Mouse (Mus musculus) embryonic facial prominence, embryonic 13.5 days (tissue): ENCODE results near the gene Il22ra1. TPM values are rescaled to one million over a fixed set of nuclear protein-coding genes. Genes with fewer than 3 reads are reported as not detected.
A peak's percentile ranks its signal among the peaks of the same experiment; 100 is the strongest.

Source experiments
- ATAC-seq: fragments of 200-750 bp; cut with Nextera tagmentation; 2 replicates; pipeline ENCODE4 v1.8.0; 2017; ENCODE audit warnings: low read depth; ENCODE audit not compliant: insufficient number of reproducible peaks, insufficient read depth, low FRiP score, low TSS enrichment
- H3K27ac ChIP-seq: fragments of 300-500 bp; sonication (generic); 2 replicates; pipeline ENCODE4 v1.5.1; 2015; ENCODE audit warnings: moderate library complexity, mild to moderate bottlenecking, inconsistent platforms
- H3K27me3 ChIP-seq: fragments of 300-500 bp; sonication (generic); 2 replicates; pipeline ENCODE4 v1.6.1; 2015; ENCODE audit warnings: mild to moderate bottlenecking, inconsistent platforms
- H3K36me3 ChIP-seq: fragments of 300-500 bp; sonication (generic); 2 replicates; pipeline ENCODE4 v1.6.1; 2015; ENCODE audit warnings: mild to moderate bottlenecking, inconsistent platforms
- H3K4me1 ChIP-seq: fragments of 300-500 bp; sonication (generic); 2 replicates; pipeline ENCODE4 v1.6.1; 2015; ENCODE audit warnings: inconsistent platforms
- H3K4me2 ChIP-seq: fragments of 300-500 bp; sonication (generic); 2 replicates; pipeline ENCODE4 v1.6.1; 2015; ENCODE audit warnings: moderate library complexity, mild to moderate bottlenecking, inconsistent platforms
- H3K4me3 ChIP-seq: fragments of 300-500 bp; sonication (generic); 2 replicates; pipeline ENCODE4 v1.5.1; 2015; ENCODE audit warnings: mild to moderate bottlenecking, inconsistent platforms
- H3K9ac ChIP-seq: fragments of 300-500 bp; sonication (generic); 2 replicates; pipeline ENCODE4 v1.6.1; 2015; ENCODE audit warnings: mild to moderate bottlenecking, inconsistent platforms
- H3K9me3 ChIP-seq: fragments of 300-500 bp; sonication (generic); 2 replicates; pipeline ENCODE4 v1.6.1; 2016; ENCODE audit warnings: inconsistent platforms
- WGBS: fragments of 180-500 bp; shearing (Covaris S2); methylation state at CpG from one replicate; pipeline ENCODE4 v1.1.7; 2015; ENCODE audit warnings: mixed read lengths; 5-methylcytosine and 5-hydroxymethylcytosine counted together
- polyA plus RNA-seq: library from polyadenylated mRNA; unstranded; fragments of >200 nt; fragmentation: Nextera tagmentation; extraction: Ambion mirVana; gene quantifications from 2 replicates; pipeline ENCODE4 v1.2.1, GENCODE M21; 2015

Il22ra1 gene
- polyA plus RNA-seq, 1 experiment from 2014 or later, result 0.18 TPM

GRCm38 (mm10) chr4:135759356-135759976, 31.5 kb downstream of the Il22ra1 start, which contains the start of gene Myom3:
Gene Myom3 (plus strand): TSS chr4:135759715.
- 50% methylated on average over 10 of the region's 10 CpGs for WGBS

GRCm38 (mm10) chr4:135761048-135761447, 33.1 kb downstream of the Il22ra1 start:
- Histone ChIP-seq H3K4me1 (peaks cover 9% of the 10 kb centered on the region), H3K27me3 (no peaks in the 10 kb centered on the region; the same call in 1 of the 2 replicates), H3K4me2 (no peak overlapping the region), H3K9ac (no peak overlapping the region), H3K9me3 (no peaks in the 10 kb centered on the region), H3K27ac (no peak overlapping the region), H3K36me3 (no peaks in the 10 kb centered on the region), H3K4me3 (no peak overlapping the region)
- ATAC-seq, result no peak
- WGBS, result 56% methylated on average over 8 of the region's 8 CpGs

More at GRCm38 (mm10) chr4:135759356-135759976, 31.5 kb downstream of the Il22ra1 start, which contains the start of gene Myom3:
- Histone ChIP-seq H3K9ac (no peak within 1 kb of the TSS), H3K4me3 (no peak within 1 kb of the TSS), H3K4me1 (peaks cover 9% of the 10 kb centered on the region), H3K4me2 (no peak within 1 kb of the TSS), H3K27me3 (no peaks in the 10 kb centered on the region; the same call in 1 of the 2 replicates), H3K27ac (no peak within 1 kb of the TSS), H3K9me3 (peaks cover 3% of the 10 kb centered on the region; the same call in 1 of the 2 replicates), H3K36me3 (no peaks in the 10 kb centered on the region)
- no peak for ATAC-seq

DNA sequence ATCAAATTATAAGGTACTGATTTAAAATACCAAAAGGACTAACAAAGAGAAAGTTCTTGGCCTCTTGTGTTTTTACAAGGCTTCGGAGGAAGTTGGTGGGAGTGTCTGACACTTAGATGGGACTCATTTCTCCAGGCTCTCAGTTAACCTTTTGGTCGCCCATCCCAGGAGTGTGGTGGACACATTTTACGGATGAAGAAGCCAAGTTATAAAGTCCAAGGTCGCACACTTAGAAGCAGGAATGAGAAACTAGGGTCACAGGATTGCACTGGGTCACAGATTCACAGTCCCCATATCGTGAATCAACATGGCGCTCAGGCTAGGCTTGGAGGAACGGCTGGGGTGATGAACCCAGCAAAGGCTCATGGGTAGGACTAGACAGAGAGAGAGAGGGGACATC, 33.6 kb downstream of the Il22ra1 start:
- H3K36me3 ChIP-seq, result no peaks in the 10 kb centered on the region
- H3K4me2 ChIP-seq, result no peak overlapping the region
- no peaks in the 10 kb centered on the region for H3K9me3 ChIP-seq
- H3K4me1 ChIP-seq, result peaks cover 9% of the 10 kb centered on the region
- H3K27ac ChIP-seq, result no peak overlapping the region
- no peak overlapping the region for H3K9ac ChIP-seq
- WGBS, result 83% methylated on average over 7 of the region's 7 CpGs
- ATAC-seq, result no peak
- no peaks in the 10 kb centered on the region; the same call in 1 of the 2 replicates for H3K27me3 ChIP-seq
- no peak overlapping the region for H3K4me3 ChIP-seq

GRCm38 (mm10) chr4:135762251-135762906, 34.4 kb downstream of the Il22ra1 start:
- ATAC-seq, result peak; percentile 48; the same call in 1 of the 2 replicates
- 6% methylated on average over 19 of the region's 19 CpGs for WGBS
- H3K36me3 ChIP-seq, result no peaks in the 10 kb centered on the region
- no peak overlapping the region for H3K27ac ChIP-seq
- H3K4me1 ChIP-seq, result peaks cover 9% of the 10 kb centered on the region
- H3K9me3 ChIP-seq, result no peaks in the 10 kb centered on the region
- no peaks in the 10 kb centered on the region; the same call in 1 of the 2 replicates for H3K27me3 ChIP-seq
- H3K4me3 ChIP-seq, result peak overlapping the region; percentile 36
- H3K9ac ChIP-seq, result 0 out of 2 replicates have a peak overlapping the region, but pooled peaks have one; percentile 55
- H3K4me2 ChIP-seq, result peak overlapping the region; percentile 60

GRCm38 (mm10) chr4:135764700-135765099, 36.7 kb downstream of the Il22ra1 start:
- no peaks in the 10 kb centered on the region; the same call in 1 of the 2 replicates for H3K27me3 ChIP-seq
- no peak overlapping the region for H3K9ac ChIP-seq
- no peak overlapping the region for H3K4me3 ChIP-seq
- ATAC-seq, result no peak
- peaks cover 5% of the 10 kb centered on the region; the same call in 1 of the 2 replicates for H3K4me1 ChIP-seq
- WGBS, result 83% methylated on average over 13 of the region's 13 CpGs
- H3K9me3 ChIP-seq, result no peaks in the 10 kb centered on the region
- no peaks in the 10 kb centered on the region for H3K36me3 ChIP-seq
- no peak overlapping the region for H3K27ac ChIP-seq
- H3K4me2 ChIP-seq, result no peak overlapping the region

DNA sequence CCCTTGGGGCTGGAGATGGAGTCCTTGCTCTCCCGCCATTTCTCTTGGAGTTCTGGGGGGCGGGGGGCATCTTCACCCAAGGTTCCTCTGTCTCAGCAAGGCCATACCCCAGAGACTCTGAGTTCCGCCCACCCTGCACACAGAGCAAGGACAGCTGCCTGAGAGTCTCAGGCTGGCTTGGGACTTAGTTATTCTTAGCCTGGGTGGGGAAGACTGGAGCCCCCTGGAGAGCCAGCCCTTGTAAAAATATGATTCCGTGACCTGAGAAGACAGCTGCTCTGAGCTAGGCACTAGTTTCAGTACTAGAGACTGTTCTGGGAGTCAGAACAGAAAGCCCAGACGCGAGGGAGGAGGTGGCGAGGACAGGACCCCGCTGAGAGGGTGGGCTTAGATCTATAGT, 37.7 kb downstream of the Il22ra1 start:
- Histone ChIP-seq H3K4me3 (no peak overlapping the region), H3K9ac (no peak overlapping the region), H3K4me2 (no peak overlapping the region), H3K27ac (no peak overlapping the region), H3K36me3 (no peaks in the 10 kb centered on the region), H3K4me1 (peaks cover 5% of the 10 kb centered on the region; the same call in 1 of the 2 replicates), H3K9me3 (no peaks in the 10 kb centered on the region), H3K27me3 (no peaks in the 10 kb centered on the region; the same call in 1 of the 2 replicates)
- 83% methylated on average over 8 of the region's 8 CpGs for WGBS
- no peak for ATAC-seq

GRCm38 (mm10) chr4:135766976-135767375, 39.0 kb downstream of the Il22ra1 start:
- Histone ChIP-seq H3K4me3 (no peak overlapping the region), H3K27me3 (no peaks in the 10 kb centered on the region)

GRCm38 (mm10) chr4:135768572-135769526, 40.9 kb downstream of the Il22ra1 start:
- Histone ChIP-seq H3K9me3 (no peaks in the 10 kb centered on the region), H3K27ac (no peak overlapping the region), H3K4me2 (no peak overlapping the region), H3K27me3 (no peaks in the 10 kb centered on the region), H3K36me3 (no peaks in the 10 kb centered on the region), H3K4me1 (no peaks in the 10 kb centered on the region), H3K9ac (no peak overlapping the region), H3K4me3 (no peak overlapping the region)
- WGBS, result 56% methylated on average over 14 of the region's 14 CpGs
- ATAC-seq, result no peak

More at GRCm38 (mm10) chr4:135766976-135767375, 39.0 kb downstream of the Il22ra1 start:
- 78% methylated on average over 3 of the region's 3 CpGs for WGBS
- H3K9me3 ChIP-seq, result no peaks in the 10 kb centered on the region
- no peak overlapping the region for H3K4me2 ChIP-seq
- no peaks in the 10 kb centered on the region for H3K36me3 ChIP-seq
- no peak overlapping the region for H3K27ac ChIP-seq
- H3K4me1 ChIP-seq, result peaks cover 5% of the 10 kb centered on the region; the same call in 1 of the 2 replicates
- H3K9ac ChIP-seq, result no peak overlapping the region
- ATAC-seq, result no peak

- 82% methylated on average over 18 of the region's 18 CpGs for WGBS
- Histone ChIP-seq H3K4me1 (no peaks in the 10 kb centered on the region), H3K4me3 (no peak overlapping the region), H3K27ac (no peak overlapping the region), H3K9me3 (no peaks in the 10 kb centered on the region), H3K9ac (no peak overlapping the region), H3K27me3 (no peaks in the 10 kb centered on the region), H3K36me3 (no peaks in the 10 kb centered on the region), H3K4me2 (no peak overlapping the region)
- ATAC-seq, result no peak
Measured at GRCm38 (mm10) chr4:135770611-135771305, 42.8 kb downstream of the Il22ra1 start.

- H3K9ac ChIP-seq, result no peak overlapping the region
- WGBS, result 83% methylated on average over 6 of the region's 6 CpGs
- H3K4me2 ChIP-seq, result no peak overlapping the region
- no peaks in the 10 kb centered on the region for H3K36me3 ChIP-seq
- no peaks in the 10 kb centered on the region for H3K9me3 ChIP-seq
- H3K4me1 ChIP-seq, result no peaks in the 10 kb centered on the region
- H3K4me3 ChIP-seq, result no peak overlapping the region
- no peak overlapping the region for H3K27ac ChIP-seq
- ATAC-seq, result no peak
- H3K27me3 ChIP-seq, result no peaks in the 10 kb centered on the region
Measured at GRCm38 (mm10) chr4:135771592-135771991, 43.6 kb downstream of the Il22ra1 start.

DNA sequence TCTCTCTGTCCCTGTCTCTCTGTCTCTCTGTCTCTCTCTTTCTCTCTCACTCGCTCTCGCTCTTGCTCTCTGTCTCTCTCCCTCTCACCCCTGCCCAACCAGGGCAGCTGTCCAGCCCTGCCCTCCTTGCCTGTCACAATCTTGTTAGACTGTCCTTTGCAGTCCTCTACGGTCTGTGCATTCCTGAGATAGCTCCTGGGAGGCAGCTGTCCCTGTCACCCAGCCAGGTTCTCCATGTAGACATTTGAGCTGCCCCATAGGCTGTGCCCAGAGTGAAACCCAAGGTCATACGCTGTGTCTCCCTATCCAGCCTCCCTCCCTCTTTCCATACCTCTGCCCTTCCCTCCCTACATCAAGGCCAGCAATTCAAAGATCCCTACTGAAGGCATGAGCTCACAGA, 44.7 kb downstream of the Il22ra1 start:
- Histone ChIP-seq H3K36me3 (no peaks in the 10 kb centered on the region), H3K9ac (no peak overlapping the region), H3K4me2 (no peak overlapping the region), H3K27me3 (no peaks in the 10 kb centered on the region), H3K4me3 (no peak overlapping the region), H3K9me3 (no peaks in the 10 kb centered on the region), H3K27ac (no peak overlapping the region), H3K4me1 (no peaks in the 10 kb centered on the region)
- no peak for ATAC-seq
- WGBS, result 76% methylated on average over 4 of the region's 4 CpGs
